Mouse (Mus musculus) CH12.LX (cell line): Measurements from ENCODE around the gene Bhlhe41. TPM values are rescaled to one million over a fixed set of nuclear protein-coding genes. Genes with fewer than 3 reads are reported as not detected.

Experiments used
- DNase-seq: peaks from one replicate; pipeline ENCODE4 v3.0.0-alpha.2; 2013; ENCODE audit errors: extremely low read depth
- H3K27ac ChIP-seq: 2 replicates; pipeline ENCODE4 v1.5.1; 2012; ENCODE audit warnings: low read depth, mild to moderate bottlenecking, control low read depth, moderate library complexity; ENCODE audit not compliant: insufficient read depth
- H3K27me3 ChIP-seq: replicated peaks from 2 replicates; pipeline ENCODE3; 2012; ENCODE audit warnings: inconsistent platforms
- H3K36me3 ChIP-seq, 2 experiments: replicated peaks in 1 of 2; 2 replicates each; pipeline versions ENCODE3 to v1.6.1; 2012; ENCODE audit warnings: inconsistent platforms in 1 of 2, low read length in 1 of 2, mild to moderate bottlenecking in 1 of 2, mixed read lengths in 1 of 2, moderate library complexity in 1 of 2; ENCODE audit not compliant: control insufficient read depth in 1 of 2, insufficient read depth in 1 of 2
- H3K4me1 ChIP-seq, 2 experiments: 2 replicates each; pipeline ENCODE4 v1.6.1; 2012; ENCODE audit warnings: inconsistent platforms in 1 of 2, moderate library complexity in 1 of 2; ENCODE audit not compliant: insufficient read depth in 2 of 2, control insufficient read depth in 1 of 2
- H3K4me2 ChIP-seq: 2 replicates; pipeline ENCODE4 v1.6.1; 2012; ENCODE audit warnings: low read depth, mild to moderate bottlenecking, control low read depth; ENCODE audit not compliant: poor library complexity, insufficient read depth, severe bottlenecking
- H3K4me3 ChIP-seq, 3 experiments: fragments of 150-350 bp in 1 of 3; sonication (generic) in 1 of 3; replicated peaks in 1 of 3; 2 replicates each; pipeline versions ENCODE3 to v1.5.1; 2011 to 2012; ENCODE audit warnings: low read depth in 2 of 3, low read length in 2 of 3, mild to moderate bottlenecking in 2 of 3, moderate library complexity in 2 of 3, control low read depth in 1 of 3, improper control_type of control experiment in 1 of 3, inconsistent platforms in 1 of 3, mixed read lengths in 1 of 3; ENCODE audit not compliant: poor library complexity in 1 of 3
- H3K79me2 ChIP-seq: replicated peaks from 2 replicates; pipeline ENCODE4 v1.6.1; 2012; ENCODE audit warnings: mild to moderate bottlenecking, moderate library complexity; ENCODE audit not compliant: control insufficient read depth, poor library complexity, insufficient read depth, severe bottlenecking; ENCODE audit errors: extremely low read depth
- H3K9ac ChIP-seq: 2 replicates; pipeline ENCODE4 v1.6.1; 2012; ENCODE audit warnings: low read depth, mild to moderate bottlenecking, control low read depth, moderate library complexity; ENCODE audit not compliant: insufficient read depth
- H3K9me3 ChIP-seq: replicated peaks from 2 replicates; pipeline ENCODE3; 2012; ENCODE audit warnings: low read length, inconsistent platforms, mixed read lengths
- BHLHE40 ChIP-seq: IDR thresholded peaks from 2 replicates; pipeline ENCODE4 v1.6.1; 2011; ENCODE audit warnings: mild to moderate bottlenecking, low read depth, low read length, improper control_type of control experiment
- CHD1 ChIP-seq: IDR thresholded peaks from 2 replicates; pipeline ENCODE4 v1.6.1; 2012; ENCODE audit warnings: low read depth, low read length, improper control_type of control experiment, inconsistent platforms
- CHD2 ChIP-seq: IDR thresholded peaks from 2 replicates; pipeline ENCODE4 v1.6.1; 2011; ENCODE audit warnings: low read length, improper control_type of control experiment
- CTCF ChIP-seq, 2 experiments: IDR thresholded peaks in 1 of 2; conservative IDR thresholded peaks in 1 of 2; 2 replicates each; pipeline ENCODE4 v1.5.1; 2011 to 2012; ENCODE audit warnings: low read depth in 2 of 2, low read length in 2 of 2, improper control_type of control experiment in 1 of 2, inconsistent platforms in 1 of 2, mild to moderate bottlenecking in 1 of 2, moderate library complexity in 1 of 2
- ELF1 ChIP-seq: IDR thresholded peaks from 2 replicates; pipeline ENCODE4 v1.6.1; 2014; ENCODE audit warnings: low read depth, mild to moderate bottlenecking, inconsistent platforms, low read length, improper control_type of control experiment
- EP300 ChIP-seq: IDR thresholded peaks from 2 replicates; pipeline ENCODE4 v1.6.1; 2011; ENCODE audit warnings: low read length, improper control_type of control experiment
- IRF4 ChIP-seq: IDR thresholded peaks from 2 replicates; pipeline ENCODE4 v1.6.1; 2014; ENCODE audit warnings: low read depth, mild to moderate bottlenecking, inconsistent platforms, low read length, improper control_type of control experiment
- JUN ChIP-seq: IDR thresholded peaks from 2 replicates; pipeline ENCODE4 v1.6.1; 2011; ENCODE audit warnings: low read depth, mild to moderate bottlenecking, low read length, improper control_type of control experiment, moderate library complexity; ENCODE audit not compliant: insufficient read depth
- MXI1 ChIP-seq: IDR thresholded peaks from 2 replicates; pipeline ENCODE4 v1.6.1; 2011; ENCODE audit warnings: mild to moderate bottlenecking, low read depth, low read length, improper control_type of control experiment
- POLR2A ChIP-seq: IDR thresholded peaks from 2 replicates; pipeline ENCODE4 v1.6.1; 2011; ENCODE audit warnings: low read depth, mild to moderate bottlenecking, improper control_type of control experiment, low read length
- RAD21 ChIP-seq: IDR thresholded peaks from 2 replicates; pipeline ENCODE4 v1.6.1; 2011; ENCODE audit warnings: low read depth, mild to moderate bottlenecking, low read length, improper control_type of control experiment, moderate library complexity
- RCOR1 ChIP-seq: conservative IDR thresholded peaks from 2 replicates; pipeline ENCODE4 v1.6.1; 2012; ENCODE audit warnings: low read depth, mild to moderate bottlenecking, inconsistent platforms, low read length, improper control_type of control experiment
- SIN3A ChIP-seq: IDR thresholded peaks from 2 replicates; pipeline ENCODE4 v1.6.1; 2012; ENCODE audit warnings: low read length, improper control_type of control experiment, inconsistent platforms
- SMC3 ChIP-seq: IDR thresholded peaks from 2 replicates; pipeline ENCODE4 v1.6.1; 2011; ENCODE audit warnings: low read depth, low read length, improper control_type of control experiment
- TCF12 ChIP-seq: IDR thresholded peaks from 2 replicates; pipeline ENCODE4 v1.6.1; 2014; ENCODE audit warnings: low read depth, mild to moderate bottlenecking, inconsistent platforms, low read length, improper control_type of control experiment
- USF1 ChIP-seq: IDR thresholded peaks from 2 replicates; pipeline ENCODE4 v1.6.1; 2014; ENCODE audit warnings: low read depth, mild to moderate bottlenecking, inconsistent platforms, low read length, improper control_type of control experiment
- ZNF384 ChIP-seq: IDR thresholded peaks from 2 replicates; pipeline ENCODE4 v1.6.1; 2012; ENCODE audit warnings: low read depth, low read length, improper control_type of control experiment, inconsistent platforms
- dilution Hi-C: fragments of 300-500 bp; cut with MboI; formaldehyde crosslinking; loops from 2 replicates; pipeline ENCODE4 v1.14.3; 2020; ENCODE audit warnings: low sequenced_read_pairs; ENCODE audit not compliant: extremely low pct_unique_long_range_greater_than_20kb, extremely low pct_ligation_motif_present
- in situ Hi-C: fragments of 300-500 bp; cut with MboI; formaldehyde crosslinking; loops from 3 replicates; pipeline ENCODE4 v1.14.3; 2019; ENCODE audit warnings: low sequenced_read_pairs, low pct_ligation_motif_present, low pct_unique_long_range_greater_than_20kb, mixed read lengths
- polyA plus RNA-seq: library from polyadenylated mRNA; unstranded; fragments of >175 nt; gene quantifications from 2 replicates; pipeline ENCODE4 v1.2.1, GENCODE M21; 2012; ENCODE audit warnings: low read depth; ENCODE audit not compliant: insufficient read length
- total RNA-seq, 2 experiments: library from RNA; depleted of rRNA; stranded (reverse); fragments of 300-350 nt in 1 of 2; fragments of >200 nt in 1 of 2; gene quantifications; 2 replicates each; pipeline ENCODE4 v1.2.3; 2012 to 2014

The Bhlhe41 gene
- total and polyA plus RNA-seq, 3 experiments: 12.5 to 105 (median 12.6) TPM

DNA sequence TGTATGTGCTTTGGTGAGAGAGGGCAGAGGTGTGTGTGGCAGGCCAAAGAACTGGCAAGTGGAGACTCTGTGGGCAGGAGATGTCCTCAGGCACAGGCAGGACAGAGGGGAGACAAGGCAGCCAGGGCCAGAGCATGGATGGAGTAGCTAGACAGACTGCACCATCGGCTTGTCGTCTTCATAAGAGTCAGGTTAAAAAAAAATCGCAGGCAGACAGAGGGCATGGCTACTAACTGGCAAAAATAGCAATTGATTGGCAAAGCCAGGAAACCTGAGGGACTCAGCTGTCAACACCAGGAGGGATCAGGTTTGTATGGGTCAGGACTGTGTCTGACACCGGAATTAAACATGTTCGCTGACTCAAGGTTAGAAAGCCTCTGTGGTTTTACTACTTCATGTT, 10.6 kb downstream of the Bhlhe41 start:
- Histone ChIP-seq H3K27ac (peak overlapping the region; percentile 35; the same call in 1 of the 2 replicates), H3K4me2 (no peak overlapping the region), H3K79me2 (peaks cover 15% of the 10 kb centered on the region), H3K36me3 (peaks cover 2 to 38% of the 10 kb centered on the region in 2 experiments), H3K4me3 (no peak overlapping the region), H3K9me3 (no peaks in the 10 kb centered on the region), H3K9ac (no peak overlapping the region), H3K27me3 (no peaks in the 10 kb centered on the region), H3K4me1 (peaks cover 32 to 99% of the 10 kb centered on the region in 2 experiments)
- TF ChIP-seq JUN (no peak), SMC3 (no peak), RAD21 (no peak), MXI1 (no peak), CTCF (conservative IDR thresholded peaks at IDR 0.05 in 1 of 2, IDR thresholded peaks at IDR 0.05 in 1 of 2; ENCODE audit: low read depth in 2 of 2, low read length in 2 of 2) (no peak), CHD2 (no peak), ZNF384 (no peak), CHD1 (no peak), BHLHE40 (no peak), USF1 (no peak), SIN3A (no peak), RCOR1 (no peak), ELF1 (no peak)
- peak; percentile 30 for DNase-seq
- in situ Hi-C loops: loop anchor here (5.0 kb wide), 1 partner anchor 38 kb away; no protein-coding TSS in a partner anchor
- dilution Hi-C loops: no loop called here

DNA sequence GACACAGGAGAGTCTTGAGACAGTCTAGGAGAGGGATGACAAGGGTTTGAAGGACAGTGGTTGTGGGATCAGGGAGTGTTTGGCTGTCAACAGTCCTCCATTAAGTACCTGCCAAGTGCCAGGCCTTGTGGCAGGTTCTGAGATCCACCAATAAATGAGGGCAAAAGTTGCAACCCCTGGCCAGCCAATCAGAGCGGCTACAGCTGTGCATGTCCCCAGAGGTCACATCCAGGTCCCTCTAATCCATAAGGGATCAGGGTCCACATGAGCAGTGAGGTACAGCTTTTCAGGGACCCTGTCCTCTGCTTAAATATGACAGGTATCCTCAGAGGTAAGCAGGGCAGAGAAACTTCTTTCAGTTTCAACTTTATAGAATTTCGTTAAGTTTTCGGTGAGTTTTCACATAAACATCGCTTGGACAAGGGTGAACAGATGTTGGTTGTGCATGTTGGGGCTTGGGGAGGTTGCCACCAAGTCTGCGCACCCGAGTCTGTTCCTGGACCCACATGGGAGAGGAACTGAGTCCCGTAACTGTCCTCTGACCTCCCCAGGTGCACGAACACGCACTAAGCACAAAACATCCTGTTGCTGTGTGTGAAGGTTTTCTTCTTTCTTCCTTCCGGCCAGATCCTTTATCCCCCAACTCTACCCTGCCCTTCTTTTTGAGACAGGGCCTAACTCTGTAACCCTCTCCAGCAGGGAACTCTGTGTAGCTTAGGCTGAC, 11.8 kb downstream of the Bhlhe41 start:
- H3K27ac ChIP-seq: peak overlapping the region; percentile 23
- H3K27me3 ChIP-seq: no peaks in the 10 kb centered on the region
- dilution Hi-C loops: no loop called here
- peak overlapping the region; percentile 33 for H3K4me2 ChIP-seq
- H3K79me2 ChIP-seq: peaks cover 10% of the 10 kb centered on the region
- H3K9ac ChIP-seq: peak overlapping the region; percentile 1; the same call in 1 of the 2 replicates
- H3K4me1 ChIP-seq: peaks cover 30 to 89% of the 10 kb centered on the region in 2 experiments
- no peaks in the 10 kb centered on the region for H3K9me3 ChIP-seq
- peaks cover 2 to 32% of the 10 kb centered on the region in 2 experiments for H3K36me3 ChIP-seq
- H3K4me3 ChIP-seq: no peak overlapping the region
- in situ Hi-C loops: no loop called here
- TF ChIP-seq IRF4 (0 out of 2 replicates have a peak, but pooled peaks have one; percentile 36), EP300 (peak; percentile 48; the same call in 1 of the 2 replicates), USF1 (no peak), SMC3 (no peak), TCF12 (peak; percentile 63; the same call in 1 of the 2 replicates), BHLHE40 (peak; percentile 43; the same call in 1 of the 2 replicates), POLR2A (peak; percentile 29; the same call in 1 of the 2 replicates)
- DNase-seq: peak; percentile 39
